Mouse (Mus musculus) embryonic facial prominence, embryonic 15.5 days (tissue): ENCODE data around the gene Fcgrt. TPM values are rescaled to one million over a fixed set of nuclear protein-coding genes. Genes with fewer than 3 reads are reported as not detected.
A peak's percentile ranks its signal among the peaks of the same experiment; 100 is the strongest.
"Not testable (repeated sequence)": the region's sequence is repeated elsewhere in the genome, so short reads cannot be mapped to it uniquely, and the experiment has no call there.

Experiments used
- ATAC-seq: fragments of 200-750 bp; cut with Nextera tagmentation; 2 replicates; pipeline ENCODE4 v1.8.0; 2017; ENCODE audit warnings: low read depth, moderate TSS enrichment; ENCODE audit not compliant: insufficient number of reproducible peaks, low FRiP score, low TSS enrichment
- H3K27ac ChIP-seq: fragments of 300-500 bp; sonication (generic); replicated peaks from 2 replicates; pipeline ENCODE4 v1.5.1; 2015; ENCODE audit warnings: mild to moderate bottlenecking, inconsistent platforms
- H3K27me3 ChIP-seq: fragments of 300-500 bp; sonication (generic); 2 replicates; pipeline ENCODE4 v1.6.1; 2015; ENCODE audit warnings: inconsistent platforms
- H3K36me3 ChIP-seq: fragments of 300-500 bp; sonication (generic); 2 replicates; pipeline ENCODE4 v1.6.1; 2015; ENCODE audit warnings: mild to moderate bottlenecking, inconsistent platforms
- H3K4me1 ChIP-seq: fragments of 300-500 bp; sonication (generic); 2 replicates; pipeline ENCODE4 v1.6.1; 2015; ENCODE audit warnings: inconsistent platforms
- H3K4me2 ChIP-seq: fragments of 300-500 bp; sonication (generic); replicated peaks from 2 replicates; pipeline ENCODE4 v1.6.1; 2015; ENCODE audit warnings: mild to moderate bottlenecking, inconsistent platforms
- H3K4me3 ChIP-seq: fragments of 300-500 bp; sonication (generic); replicated peaks from 2 replicates; pipeline ENCODE4 v1.5.1; 2015; ENCODE audit warnings: mild to moderate bottlenecking, inconsistent platforms
- H3K9ac ChIP-seq: fragments of 300-500 bp; sonication (generic); 2 replicates; pipeline ENCODE4 v1.6.1; 2015; ENCODE audit warnings: inconsistent platforms
- H3K9me3 ChIP-seq: fragments of 300-500 bp; sonication (generic); replicated peaks from 2 replicates; pipeline ENCODE4 v1.6.1; 2016; ENCODE audit warnings: inconsistent platforms
- WGBS: fragments of 180-500 bp; shearing (Covaris S2); methylation state at CpG from one replicate; pipeline ENCODE4 v1.1.7; 2015; 5-methylcytosine and 5-hydroxymethylcytosine counted together
- polyA plus RNA-seq: library from polyadenylated mRNA; unstranded; fragments of >200 nt; fragmentation: Nextera tagmentation; extraction: Ambion mirVana; gene quantifications from 2 replicates; pipeline ENCODE4 v1.2.1, GENCODE M21; 2015

Gene Fcgrt
- polyA plus RNA-seq, 1 experiment from 2014 or later, result 126 TPM

GRCm38 (mm10) chr7:45121966-45122365 is 18.3 kb upstream of the Fcgrt start:
- Histone ChIP-seq H3K4me2 (no peak overlapping the region), H3K36me3 (peaks cover 63% of the 10 kb centered on the region), H3K27me3 (no peaks in the 10 kb centered on the region)

GRCm38 (mm10) chr7:45121404-45121803 is 17.8 kb upstream of the Fcgrt start:
- Histone ChIP-seq H3K9me3 (no peaks in the 10 kb centered on the region), H3K9ac (no peak overlapping the region), H3K27ac (peak overlapping the region; percentile 39; the same call in 1 of the 2 replicates), H3K4me1 (peaks cover 46% of the 10 kb centered on the region), H3K36me3 (peaks cover 57% of the 10 kb centered on the region), H3K4me3 (no peak overlapping the region), H3K4me2 (no peak overlapping the region), H3K27me3 (no peaks in the 10 kb centered on the region)
- ATAC-seq, result no peak
- 57% methylated on average over 8 of the region's 8 CpGs for WGBS

More at GRCm38 (mm10) chr7:45121966-45122365, 18.3 kb upstream of the Fcgrt start:
- Histone ChIP-seq H3K4me3 (0 out of 2 replicates have a peak overlapping the region, but pooled peaks have one; percentile 4), H3K27ac (0 out of 2 replicates have a peak overlapping the region, but pooled peaks have one; percentile 39), H3K4me1 (peaks cover 52% of the 10 kb centered on the region), H3K9me3 (no peaks in the 10 kb centered on the region), H3K9ac (no peak overlapping the region)
- no peak for ATAC-seq

GRCm38 (mm10) chr7:45119780-45120709 is 16.4 kb upstream of the Fcgrt start:
- peaks cover 43% of the 10 kb centered on the region for H3K36me3 ChIP-seq

GRCm38 (mm10) chr7:45118336-45118735 is 14.7 kb upstream of the Fcgrt start:
- H3K36me3 ChIP-seq, result peaks cover 43% of the 10 kb centered on the region

More at GRCm38 (mm10) chr7:45119780-45120709, 16.4 kb upstream of the Fcgrt start:
- Histone ChIP-seq H3K9ac (no peak overlapping the region), H3K27ac (no peak overlapping the region), H3K4me3 (no peak overlapping the region), H3K27me3 (no peaks in the 10 kb centered on the region), H3K9me3 (no peaks in the 10 kb centered on the region), H3K4me2 (no peak overlapping the region), H3K4me1 (peaks cover 34% of the 10 kb centered on the region)
- ATAC-seq, result no peak
- WGBS, result 80% methylated on average over 5 of the region's 5 CpGs

GRCm38 (mm10) chr7:45117566-45117965 is 13.9 kb upstream of the Fcgrt start:
- no peak overlapping the region for H3K4me3 ChIP-seq
- ATAC-seq, result no peak
- no peak overlapping the region; the same call in 1 of the 2 replicates for H3K27ac ChIP-seq
- H3K4me2 ChIP-seq, result no peak overlapping the region
- H3K36me3 ChIP-seq, result peaks cover 36% of the 10 kb centered on the region
- no peaks in the 10 kb centered on the region for H3K9me3 ChIP-seq
- no peaks in the 10 kb centered on the region for H3K27me3 ChIP-seq
- WGBS, result 76% methylated on average over 8 of the region's 8 CpGs
- no peak overlapping the region for H3K9ac ChIP-seq
- H3K4me1 ChIP-seq, result peaks cover 22% of the 10 kb centered on the region

More at GRCm38 (mm10) chr7:45118336-45118735, 14.7 kb upstream of the Fcgrt start:
- Histone ChIP-seq H3K9me3 (no peaks in the 10 kb centered on the region), H3K9ac (no peak overlapping the region), H3K4me1 (peaks cover 30% of the 10 kb centered on the region), H3K4me2 (no peak overlapping the region), H3K27me3 (no peaks in the 10 kb centered on the region), H3K27ac (no peak overlapping the region), H3K4me3 (no peak overlapping the region)
- no peak for ATAC-seq
- WGBS, result 87% methylated on average over 6 of the region's 6 CpGs

GRCm38 (mm10) chr7:45113476-45113875 is 9.8 kb upstream of the Fcgrt start:
- H3K4me1 ChIP-seq, result no peaks in the 10 kb centered on the region
- H3K9me3 ChIP-seq, result no peaks in the 10 kb centered on the region
- H3K27me3 ChIP-seq, result no peaks in the 10 kb centered on the region
- no peak for ATAC-seq
- no peak overlapping the region for H3K27ac ChIP-seq
- no peaks in the 10 kb centered on the region for H3K36me3 ChIP-seq
- H3K9ac ChIP-seq, result no peak overlapping the region
- 83% methylated on average over 2 of the region's 2 CpGs for WGBS
- no peak overlapping the region for H3K4me2 ChIP-seq
- no peak overlapping the region for H3K4me3 ChIP-seq

GRCm38 (mm10) chr7:45112529-45112928 is 8.9 kb upstream of the Fcgrt start:
- Histone ChIP-seq H3K9ac (no peak overlapping the region), H3K4me1 (no peaks in the 10 kb centered on the region), H3K9me3 (no peaks in the 10 kb centered on the region), H3K36me3 (no peaks in the 10 kb centered on the region), H3K27me3 (no peaks in the 10 kb centered on the region), H3K4me3 (no peak overlapping the region), H3K27ac (no peak overlapping the region), H3K4me2 (no peak overlapping the region)
- no peak for ATAC-seq
- WGBS, result 65% methylated on average over 3 of the region's 3 CpGs

GRCm38 (mm10) chr7:45111940-45112339 is 8.3 kb upstream of the Fcgrt start:
- Histone ChIP-seq H3K27ac (no peak overlapping the region), H3K4me2 (no peak overlapping the region), H3K9ac (no peak overlapping the region), H3K4me1 (no peaks in the 10 kb centered on the region), H3K27me3 (no peaks in the 10 kb centered on the region), H3K36me3 (no peaks in the 10 kb centered on the region), H3K9me3 (no peaks in the 10 kb centered on the region), H3K4me3 (no peak overlapping the region)
- no peak for ATAC-seq
- WGBS, result 52% methylated on average over 2 of the region's 2 CpGs

- H3K9me3 ChIP-seq, H3K27ac ChIP-seq, H3K4me1 ChIP-seq, H3K36me3 ChIP-seq, ATAC-seq, H3K27me3 ChIP-seq, H3K4me3 ChIP-seq, H3K9ac ChIP-seq, H3K4me2 ChIP-seq: not testable (repeated sequence)
- 80% methylated on average over 4 of the region's 4 CpGs for WGBS
These were observed 6.4 kb upstream of the Fcgrt start for GRCm38 (mm10) chr7:45110089-45110488.

GRCm38 (mm10) chr7:45107052-45107645 is 3.5 kb upstream of the Fcgrt start:
- H3K4me1 ChIP-seq, result peaks cover 19% of the 10 kb centered on the region
- no peak overlapping the region for H3K4me2 ChIP-seq
- no peak overlapping the region for H3K27ac ChIP-seq
- no peaks in the 10 kb centered on the region for H3K36me3 ChIP-seq
- H3K4me3 ChIP-seq, result no peak overlapping the region
- no peak overlapping the region for H3K9ac ChIP-seq
- no peaks in the 10 kb centered on the region for H3K9me3 ChIP-seq
- WGBS, result 53% methylated on average over 5 of the region's 5 CpGs
- no peaks in the 10 kb centered on the region for H3K27me3 ChIP-seq
- ATAC-seq, result no peak

- no peak overlapping the region for H3K4me3 ChIP-seq
- no peak overlapping the region for H3K9ac ChIP-seq
- no peak overlapping the region for H3K4me2 ChIP-seq
- ATAC-seq, result no peak
- WGBS, result 43% methylated on average over 6 of the region's 6 CpGs
- H3K9me3 ChIP-seq, result no peaks in the 10 kb centered on the region
- H3K4me1 ChIP-seq, result peaks cover 26% of the 10 kb centered on the region
- peaks cover 4% of the 10 kb centered on the region; the same call in 1 of the 2 replicates for H3K36me3 ChIP-seq
- no peaks in the 10 kb centered on the region for H3K27me3 ChIP-seq
- H3K27ac ChIP-seq, result no peak overlapping the region
These were observed 2.8 kb upstream of the Fcgrt start for GRCm38 (mm10) chr7:45106441-45106840.
